Mouse (Mus musculus) olfactory bulb, adult 2 months (tissue): ENCODE measurements around the gene Muc13. TPM values are rescaled to one million over a fixed set of nuclear protein-coding genes. Genes with fewer than 3 reads are reported as not detected.

ENCODE experiments used
- H3K27ac ChIP-seq: fragments of 200-500 bp; 2 replicates; pipeline ENCODE4 v1.5.1; 2012; ENCODE audit warnings: low read depth, low read length; ENCODE audit not compliant: insufficient read depth
- H3K4me1 ChIP-seq: fragments of 200-500 bp; 2 replicates; pipeline ENCODE4 v1.6.1; 2012; ENCODE audit warnings: low read length; ENCODE audit not compliant: control insufficient read depth, insufficient read depth
- H3K4me3 ChIP-seq: fragments of 200-500 bp; 2 replicates; pipeline ENCODE4 v1.5.1; 2012; ENCODE audit warnings: mild to moderate bottlenecking, low read depth, low read length, moderate library complexity; ENCODE audit not compliant: insufficient read depth
- CTCF ChIP-seq: fragments of 200-500 bp; IDR thresholded peaks from 2 replicates; pipeline ENCODE4 v1.5.1; 2012; ENCODE audit warnings: low read depth, mild to moderate bottlenecking, low read length, moderate library complexity; ENCODE audit not compliant: insufficient read depth
- POLR2A ChIP-seq: fragments of 200-500 bp; IDR thresholded peaks from 2 replicates; pipeline ENCODE4 v1.6.1; 2012; ENCODE audit warnings: mild to moderate bottlenecking, low read depth, low read length, moderate library complexity; ENCODE audit not compliant: insufficient read depth
- WGBS: fragments of 180-500 bp; shearing (Covaris S2); methylation state at CpG from one replicate; pipeline ENCODE4 v1.1.7; 2018; 5-methylcytosine and 5-hydroxymethylcytosine counted together
- polyA plus RNA-seq: library from polyadenylated mRNA; stranded (reverse); fragments of >200 nt; gene quantifications from 2 replicates; pipeline ENCODE4 v1.2.4, GENCODE M21; 2012; ENCODE audit warnings: low replicate concordance; ENCODE audit not compliant: missing spikeins, insufficient read depth, insufficient read length

The Muc13 gene
- polyA plus RNA-seq, 1 experiment = not detected

DNA sequence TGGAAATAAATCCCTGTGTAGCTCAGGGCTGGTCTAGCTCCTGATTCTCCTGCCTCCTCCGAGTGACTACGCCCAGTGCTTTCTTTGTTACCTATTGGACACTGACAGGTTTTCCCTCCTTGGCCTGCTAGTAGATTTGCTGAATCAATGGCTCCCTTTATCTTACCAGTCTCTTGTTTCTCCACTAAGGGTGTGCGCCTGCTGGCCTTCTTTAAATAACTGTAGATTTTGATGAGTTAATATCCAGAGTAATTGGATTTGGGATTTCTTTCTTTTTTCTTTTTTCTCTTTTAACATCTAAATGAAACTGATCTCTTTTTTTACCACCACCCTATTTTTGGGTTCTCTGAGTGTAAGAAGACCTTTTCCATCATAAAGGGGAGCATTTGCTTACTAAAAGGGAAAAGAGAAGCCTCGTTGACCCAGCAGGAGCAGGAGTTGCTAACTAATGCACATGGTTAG is 50.3 kb downstream of the Muc13 start:
- no peak overlapping the region for H3K4me3 ChIP-seq
- H3K4me1 ChIP-seq = 0 out of 2 replicates have a peak, but pooled peaks cover 2% of the 10 kb centered on the region
- TF ChIP-seq POLR2A = no peak
- TF ChIP-seq CTCF = no peak
- no peak overlapping the region for H3K27ac ChIP-seq
- 67% methylated on average over 4 of the region's 4 CpGs for WGBS

DNA sequence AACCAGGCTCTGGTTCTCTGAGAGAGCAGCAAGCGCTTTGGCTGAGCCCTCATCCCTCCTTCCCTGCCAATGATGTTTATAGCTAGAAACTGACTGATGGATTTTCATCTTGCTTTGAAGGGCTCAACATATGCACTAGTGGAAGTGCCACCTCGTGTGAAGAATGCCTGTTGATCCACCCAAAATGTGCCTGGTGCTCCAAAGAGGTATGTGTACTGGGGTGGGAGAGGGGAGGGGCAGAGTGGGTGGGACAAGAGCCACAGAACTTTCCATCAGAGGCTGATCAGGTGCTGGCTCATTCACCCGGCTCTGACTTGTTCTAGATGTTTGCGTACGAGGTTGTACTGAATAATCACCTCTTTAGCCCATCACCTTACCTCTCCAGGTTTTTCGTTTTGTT is 51.0 kb downstream of the Muc13 start:
- Histone ChIP-seq H3K27ac (no peak overlapping the region), H3K4me3 (no peak overlapping the region), H3K4me1 (0 out of 2 replicates have a peak, but pooled peaks cover 2% of the 10 kb centered on the region)
- TF ChIP-seq CTCF (no peak), POLR2A (no peak)
- WGBS = 86% methylated on average over 6 of the region's 6 CpGs

DNA sequence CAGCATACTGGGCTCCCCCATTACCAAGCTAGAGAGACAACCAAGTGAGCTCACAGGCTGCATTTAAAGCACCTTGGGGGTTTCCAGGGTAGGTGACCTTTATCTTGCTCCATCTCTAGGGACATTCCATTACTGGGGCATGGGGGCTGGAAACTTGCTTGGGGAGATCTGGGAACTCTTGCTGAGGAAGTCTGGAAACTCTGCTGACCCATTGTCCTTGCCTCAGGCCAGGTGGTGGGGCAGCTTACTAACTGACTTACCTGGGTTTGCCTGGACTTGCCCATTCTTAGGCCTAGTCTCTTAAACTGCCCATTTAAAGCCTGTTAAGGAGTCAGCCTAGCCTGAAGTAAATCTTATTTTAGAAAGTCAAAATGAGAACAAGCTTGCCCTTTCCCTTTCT is 59.4 kb downstream of the Muc13 start:
- TF ChIP-seq CTCF (no peak), POLR2A (no peak)
- Histone ChIP-seq H3K4me3 (no peak overlapping the region), H3K27ac (no peak overlapping the region), H3K4me1 (0 out of 2 replicates have a peak, but pooled peaks cover 3% of the 10 kb centered on the region)

DNA sequence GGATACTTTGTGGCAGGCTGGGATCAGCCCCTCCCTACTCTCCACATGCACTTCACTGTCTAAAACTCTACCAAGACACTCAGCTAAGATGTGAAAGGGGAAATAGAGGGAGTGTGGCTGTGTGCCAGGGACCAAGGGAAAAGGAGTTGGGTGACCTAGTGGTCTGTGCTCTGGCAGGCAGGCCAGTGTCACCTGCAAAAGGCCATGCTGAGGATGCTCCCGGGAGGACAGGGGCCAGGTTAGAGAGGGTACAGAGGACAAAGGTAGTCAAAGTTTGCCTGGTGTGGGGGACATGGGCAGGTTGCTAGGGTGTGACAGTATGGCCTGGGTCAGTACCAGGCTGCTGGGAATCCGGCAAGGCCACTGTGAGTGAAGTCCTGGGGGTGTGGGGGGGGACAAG is 64.9 kb downstream of the Muc13 start:
- 87% methylated on average over 2 of the region's 2 CpGs for WGBS
- peaks cover 15% of the 10 kb centered on the region for H3K4me1 ChIP-seq
- no peak overlapping the region for H3K27ac ChIP-seq
- no peak overlapping the region for H3K4me3 ChIP-seq
- TF ChIP-seq POLR2A (no peak), CTCF (no peak)

- WGBS = 29% methylated on average over 5 of the region's 5 CpGs
- H3K27ac ChIP-seq = no peak overlapping the region
- no peak for TF ChIP-seq CTCF
- no peak for TF ChIP-seq POLR2A
These were observed 65.5 kb downstream of the Muc13 start for GRCm38 (mm10) chr16:33859380-33859779.

DNA sequence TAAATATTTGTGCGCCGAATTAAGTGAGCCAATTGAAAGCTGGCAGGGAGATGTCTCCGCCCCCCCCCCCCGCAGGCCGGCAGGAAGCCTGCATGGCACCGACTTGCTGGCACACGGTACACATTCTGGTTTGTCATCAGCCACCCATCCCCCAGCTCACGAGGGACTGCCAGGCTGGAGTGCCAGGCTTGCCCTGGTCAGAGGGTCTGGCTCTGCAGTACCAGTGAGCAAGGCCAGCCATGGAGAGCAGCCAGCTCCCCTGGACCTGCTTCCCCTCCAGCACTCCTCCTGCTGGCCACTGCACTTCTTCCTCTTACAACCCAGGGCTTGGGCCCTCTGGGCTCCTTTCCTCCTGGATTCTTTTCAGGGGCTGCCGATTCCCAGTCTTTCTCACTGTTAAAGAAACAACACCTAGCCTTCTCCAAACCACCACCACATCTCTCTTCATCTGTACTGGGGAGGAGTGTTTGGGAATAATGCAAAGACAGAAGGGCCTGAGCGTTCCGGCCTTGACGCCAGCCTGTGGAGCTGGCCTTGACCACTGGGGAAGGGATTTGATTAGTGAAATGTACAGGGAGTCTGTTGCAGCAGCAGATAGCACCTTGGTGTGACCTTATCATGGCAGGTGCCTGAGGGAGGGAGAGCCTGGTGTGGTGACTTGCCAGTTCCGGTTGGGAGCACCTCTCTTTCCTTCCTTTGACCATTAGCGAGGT is 66.3 kb downstream of the Muc13 start:
- Histone ChIP-seq H3K27ac (no peak overlapping the region), H3K4me3 (no peak overlapping the region), H3K4me1 (peaks cover 15% of the 10 kb centered on the region)
- no peak for TF ChIP-seq CTCF
- no peak for TF ChIP-seq POLR2A
- 36% methylated on average over 14 of the region's 14 CpGs for WGBS

More at GRCm38 (mm10) chr16:33859380-33859779, 65.5 kb downstream of the Muc13 start:
- H3K4me3 ChIP-seq = no peak overlapping the region
- H3K4me1 ChIP-seq = peaks cover 15% of the 10 kb centered on the region

DNA sequence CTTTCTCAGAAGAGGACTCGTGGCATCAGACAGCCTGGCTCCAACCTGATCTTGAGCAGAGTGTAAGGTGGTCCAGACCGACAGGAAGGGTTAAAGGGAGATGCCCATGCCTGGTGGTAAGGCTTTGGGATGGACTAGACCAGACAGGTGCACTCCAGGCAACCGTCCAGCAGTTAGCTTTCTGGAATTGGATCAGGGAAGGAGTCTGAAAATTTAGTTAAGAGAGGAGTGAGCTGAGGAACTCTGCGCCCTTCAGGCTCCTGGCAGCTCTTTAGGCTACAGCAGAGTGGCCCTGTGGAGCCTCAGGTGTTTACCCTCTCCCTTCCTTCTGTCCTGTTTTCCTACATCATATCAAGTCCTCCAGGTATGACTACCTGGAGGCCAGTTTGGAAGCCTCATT is 68.6 kb downstream of the Muc13 start:
- H3K27ac ChIP-seq = no peak overlapping the region
- peaks cover 12% of the 10 kb centered on the region for H3K4me1 ChIP-seq
- WGBS = 95% methylated on average over 4 of the region's 4 CpGs
- no peak overlapping the region for H3K4me3 ChIP-seq
- no peak for TF ChIP-seq CTCF
- TF ChIP-seq POLR2A = no peak

- Histone ChIP-seq H3K4me1 (peaks cover 12% of the 10 kb centered on the region), H3K4me3 (no peak overlapping the region), H3K27ac (no peak overlapping the region)
- no peak for TF ChIP-seq POLR2A
- no peak for TF ChIP-seq CTCF
- 90% methylated on average over 5 of the region's 5 CpGs for WGBS
These were observed 69.4 kb downstream of the Muc13 start for GRCm38 (mm10) chr16:33863208-33863751.

Other genes with a start within 250 kb of the Muc13 start
- not detected in 2 replicates for gene Heg1, start 109.7 kb upstream of the Muc13 start, polyA plus RNA-seq
- not detected in 2 replicates for gene Itgb5, start 35.6 kb downstream of the Muc13 start, polyA plus RNA-seq
- not detected in 2 replicates for gene Umps, start 173.0 kb downstream of the Muc13 start, polyA plus RNA-seq